Mouse (Mus musculus) macrophage (primary cell): ENCODE data around the gene Atp6v0e. TPM values are rescaled to one million over a fixed set of nuclear protein-coding genes. Genes with fewer than 3 reads are reported as not detected.
A peak's percentile ranks its signal among the peaks of the same experiment; 100 is the strongest.

Experiments used
- H3K27ac ChIP-seq: fragments of 350-480 bp; formaldehyde crosslinking; 2 replicates; pipeline ENCODE4 v1.9.0; 2021
- H3K36me3 ChIP-seq: fragments of 350-480 bp; formaldehyde crosslinking; 2 replicates; pipeline ENCODE4 v1.9.0; 2021; ENCODE audit errors: inconsistent target
- H3K4me3 ChIP-seq: fragments of 350-480 bp; formaldehyde crosslinking; 2 replicates; pipeline ENCODE4 v1.9.0; 2021; ENCODE audit errors: inconsistent target
- H3K79me2 ChIP-seq: fragments of 350-480 bp; formaldehyde crosslinking; 2 replicates; pipeline ENCODE4 v1.9.0; 2021; ENCODE audit errors: inconsistent target
- WGBS: methylation state at CpG from one replicate; pipeline ENCODE4 v1.1.7; 2026; ENCODE audit warnings: inconsistent platforms; ENCODE audit not compliant: missing documents; 5-methylcytosine and 5-hydroxymethylcytosine counted together
- polyA plus RNA-seq: library from polyadenylated mRNA; stranded (reverse); fragments of 250-400 nt; gene quantifications from 3 replicates; pipeline ENCODE4 v1.2.4, GENCODE M21; 2018; ENCODE audit warnings: inconsistent platforms
- total RNA-seq, 78 experiments: library from RNA; depleted of rRNA; stranded (reverse); fragments of 250-400 nt; gene quantifications; 1 replicate in 9 of 78; 2 replicates in 24 of 78; 3 replicates in 43 of 78; 4 replicates in 2 of 78; pipeline ENCODE4 v1.2.4; 2018; ENCODE audit warnings: inconsistent platforms in 56 of 78

The Atp6v0e gene
- 10 to 100 TPM; 28.0 to 82.0 (median 51.5) TPM for total RNA-seq (2018; cell fraction: chromatin; rRNA removed)
- total RNA-seq (2018; cell fraction: cytosol; rRNA removed) = 100 to 1,000 TPM; 291 to 368 (median 339) TPM
- 100 to 1,000 TPM in 15 of 26 experiments, 10 to 100 TPM in 11; 49.8 to 161 (median 106) TPM for total RNA-seq (2018; cell fraction: nucleus; rRNA removed)
- 212 to 399 TPM (median 392 TPM) in 3 replicates for polyA plus RNA-seq

- WGBS = 5% methylated on average over 28 of the region's 28 CpGs
- H3K36me3 ChIP-seq = no peaks in the 10 kb centered on the region
- H3K79me2 ChIP-seq = no peaks in the 10 kb centered on the region
- H3K27ac ChIP-seq = peak within 1 kb of the TSS; percentile 59
- H3K4me3 ChIP-seq = peak within 1 kb of the TSS; percentile 89
Measured at GRCm38 (mm10) chr17:26662978-26663683, at the start of gene Atp6v0e. TSS of gene Atp6v0e (plus strand) at chr17:26663231.

- H3K4me3 ChIP-seq = no peak overlapping the region
- 97% methylated on average over 6 of the region's 6 CpGs for WGBS
- no peak overlapping the region for H3K27ac ChIP-seq
- no peaks in the 10 kb centered on the region for H3K36me3 ChIP-seq
- H3K79me2 ChIP-seq = no peaks in the 10 kb centered on the region
Measured at GRCm38 (mm10) chr17:26614286-26614685, 48.7 kb upstream of the Atp6v0e start.

GRCm38 (mm10) chr17:26614708-26615486 lies 48.1 kb upstream of the Atp6v0e start:
- H3K79me2 ChIP-seq = no peaks in the 10 kb centered on the region
- no peaks in the 10 kb centered on the region for H3K36me3 ChIP-seq
- no peak overlapping the region for H3K27ac ChIP-seq
- WGBS = 93% methylated on average over 9 of the region's 9 CpGs
- H3K4me3 ChIP-seq = no peak overlapping the region

- Histone ChIP-seq H3K79me2 (no peaks in the 10 kb centered on the region), H3K36me3 (no peaks in the 10 kb centered on the region), H3K27ac (no peak overlapping the region), H3K4me3 (no peak overlapping the region)
- WGBS = 73% methylated on average over 2 of the region's 2 CpGs
Measured at GRCm38 (mm10) chr17:26616696-26617095, 46.3 kb upstream of the Atp6v0e start.

- Histone ChIP-seq H3K79me2 (no peaks in the 10 kb centered on the region), H3K27ac (no peak overlapping the region), H3K4me3 (no peak overlapping the region), H3K36me3 (no peaks in the 10 kb centered on the region)
- WGBS = 98% methylated on average over 5 of the region's 5 CpGs
Measured at GRCm38 (mm10) chr17:26618498-26618897, 44.5 kb upstream of the Atp6v0e start.

- Histone ChIP-seq H3K36me3 (peaks cover 4% of the 10 kb centered on the region; the same call in 1 of the 2 replicates), H3K79me2 (no peaks in the 10 kb centered on the region), H3K27ac (no peak overlapping the region), H3K4me3 (no peak overlapping the region)
- WGBS = 88% methylated on average over 6 of the region's 6 CpGs
Measured at GRCm38 (mm10) chr17:26619577-26619976, 43.5 kb upstream of the Atp6v0e start.

GRCm38 (mm10) chr17:26620292-26620691 lies 42.7 kb upstream of the Atp6v0e start:
- Histone ChIP-seq H3K79me2 (no peaks in the 10 kb centered on the region), H3K27ac (no peak overlapping the region)

GRCm38 (mm10) chr17:26620786-26621766 lies 42.0 kb upstream of the Atp6v0e start:
- H3K4me3 ChIP-seq = no peak overlapping the region
- peaks cover 9% of the 10 kb centered on the region; the same call in 1 of the 2 replicates for H3K36me3 ChIP-seq
- 73% methylated on average over 17 of the region's 17 CpGs for WGBS
- no peak overlapping the region for H3K27ac ChIP-seq
- H3K79me2 ChIP-seq = no peaks in the 10 kb centered on the region

More at GRCm38 (mm10) chr17:26620292-26620691, 42.7 kb upstream of the Atp6v0e start:
- Histone ChIP-seq H3K4me3 (no peak overlapping the region), H3K36me3 (peaks cover 9% of the 10 kb centered on the region; the same call in 1 of the 2 replicates)
- WGBS = 89% methylated on average over 5 of the region's 6 CpGs

- Histone ChIP-seq H3K79me2 (no peaks in the 10 kb centered on the region), H3K36me3 (peaks cover 9% of the 10 kb centered on the region; the same call in 1 of the 2 replicates), H3K27ac (no peak overlapping the region), H3K4me3 (no peak overlapping the region)
- WGBS = 95% methylated on average over 5 of the region's 5 CpGs
Measured at GRCm38 (mm10) chr17:26621912-26622311, 41.1 kb upstream of the Atp6v0e start.

GRCm38 (mm10) chr17:26623991-26624390 lies 39.0 kb upstream of the Atp6v0e start:
- Histone ChIP-seq H3K36me3 (peaks cover 9% of the 10 kb centered on the region; the same call in 1 of the 2 replicates), H3K4me3 (no peak overlapping the region), H3K79me2 (no peaks in the 10 kb centered on the region), H3K27ac (no peak overlapping the region)
- WGBS = 93% methylated on average over 6 of the region's 6 CpGs

GRCm38 (mm10) chr17:26624999-26625398 lies 38.0 kb upstream of the Atp6v0e start:
- 98% methylated on average over 9 of the region's 10 CpGs for WGBS
- Histone ChIP-seq H3K79me2 (no peaks in the 10 kb centered on the region), H3K4me3 (no peak overlapping the region), H3K36me3 (peaks cover 18% of the 10 kb centered on the region; the same call in 1 of the 2 replicates), H3K27ac (no peak overlapping the region)

- 100% methylated on average over 2 of the region's 2 CpGs for WGBS
- Histone ChIP-seq H3K4me3 (no peak overlapping the region), H3K79me2 (no peaks in the 10 kb centered on the region), H3K27ac (no peak overlapping the region), H3K36me3 (peaks cover 21% of the 10 kb centered on the region; the same call in 1 of the 2 replicates)
Measured at GRCm38 (mm10) chr17:26625521-26626010, 37.5 kb upstream of the Atp6v0e start.

GRCm38 (mm10) chr17:26628479-26628878 lies 34.6 kb upstream of the Atp6v0e start:
- WGBS = 95% methylated on average over 6 of the region's 6 CpGs
- Histone ChIP-seq H3K36me3 (peaks cover 21% of the 10 kb centered on the region), H3K79me2 (no peaks in the 10 kb centered on the region), H3K27ac (no peak overlapping the region), H3K4me3 (no peak overlapping the region)

GRCm38 (mm10) chr17:26628936-26629335 lies 34.1 kb upstream of the Atp6v0e start:
- no peak overlapping the region for H3K4me3 ChIP-seq
- peaks cover 22% of the 10 kb centered on the region for H3K36me3 ChIP-seq
- 94% methylated on average over 3 of the region's 3 CpGs for WGBS
- H3K79me2 ChIP-seq = no peaks in the 10 kb centered on the region
- H3K27ac ChIP-seq = no peak overlapping the region
